ENCODE assay signal across 21 mouse cellular contexts in genomic region chr8:107886516-107887253, GRCm38 (mm10). TPM values are rescaled to one million over a fixed set of nuclear protein-coding genes. Genes with fewer than 3 reads are reported as not detected.
DNase-seq lines count a peak whose midpoint lies in the region; ATAC-seq and TF ChIP-seq lines count a peak whose summit lies in the region.
"Had no signal": no experiment of that assay in that cellular context is flagged by ENCODE, and none has a peak within 500 bp of the region (broad histone marks: within the 10 kb centered on the region; RNA-seq: fewer than 3 reads in every experiment).

No protein-coding gene starts in this region.

- 0 out of 2 replicates have a peak overlapping the region, but pooled peaks have one; percentile 13 for H3K27ac ChIP-seq in hindbrain, embryonic 12.5 days
- H3K27ac ChIP-seq in hindbrain, embryonic 11.5 days (ENCODE audit: low read depth, low read length) = no peak overlapping the region
- H3K27ac ChIP-seq in midbrain, embryonic 11.5 days (ENCODE audit: low read depth, low read length) = no peak overlapping the region
- no peak overlapping the region for H3K27ac ChIP-seq in midbrain, postnatal 0 days (ENCODE audit: low read depth, low read length)
- H3K27ac ChIP-seq in embryonic facial prominence, embryonic 12.5 days = peak overlapping the region; percentile 77
- peak overlapping the region; percentile 27 for H3K27ac ChIP-seq in limb, embryonic 14.5 days (replicated peaks; ENCODE audit: low read depth, low read length)
- H3K27ac ChIP-seq: layer of hippocampus, adult 2 months; left cerebral cortex, adult 2 months had no signal

- WGBS in hindbrain, embryonic 12.5 days = 82% methylated on average over 19 of the region's 19 CpGs
- 84% methylated on average over 19 of the region's 19 CpGs for WGBS in hindbrain, embryonic 11.5 days
- 86% methylated on average over 19 of the region's 19 CpGs for WGBS in midbrain, embryonic 11.5 days
- WGBS in midbrain, postnatal 0 days = 84% methylated on average over 19 of the region's 19 CpGs
- WGBS in embryonic facial prominence, embryonic 12.5 days = 60% methylated on average over 19 of the region's 19 CpGs
- WGBS in limb, embryonic 14.5 days = 48% methylated on average over 19 of the region's 19 CpGs

- no peak for TF ChIP-seq POLR2A in limb, embryonic 14.5 days (IDR thresholded peaks at IDR 0.05; ENCODE audit: borderline replicate concordance, extremely low read depth, insufficient read depth, insufficient read length)

- no peak overlapping the region for H3K4me2 ChIP-seq in hindbrain, embryonic 12.5 days (replicated peaks)
- no peak overlapping the region for H3K4me2 ChIP-seq in hindbrain, embryonic 11.5 days (replicated peaks; ENCODE audit: low read depth, low read length)
- H3K4me2 ChIP-seq in midbrain, embryonic 11.5 days = no peak overlapping the region
- H3K4me2 ChIP-seq in midbrain, postnatal 0 days (ENCODE audit: low read depth, low read length, poor library complexity, severe bottlenecking) = no peak overlapping the region
- peak overlapping the region; percentile 32 for H3K4me2 ChIP-seq in embryonic facial prominence, embryonic 12.5 days (replicated peaks)
- H3K4me2 ChIP-seq in limb, embryonic 14.5 days (replicated peaks; ENCODE audit: low read depth, low read length, severe bottlenecking) = peak overlapping the region; percentile 39
- H3K4me2 ChIP-seq: midbrain, embryonic 12.5 days had no signal

- H3K9me3 ChIP-seq in hindbrain, embryonic 12.5 days (replicated peaks) = no peaks in the 10 kb centered on the region
- no peaks in the 10 kb centered on the region for H3K9me3 ChIP-seq in hindbrain, embryonic 11.5 days (ENCODE audit: control insufficient read depth, low read length)
- H3K9me3 ChIP-seq in midbrain, embryonic 11.5 days (ENCODE audit: control insufficient read depth, low read length) = peaks cover 2% of the 10 kb centered on the region; the same call in 1 of the 2 replicates
- no peaks in the 10 kb centered on the region for H3K9me3 ChIP-seq in midbrain, postnatal 0 days (ENCODE audit: low read length)
- H3K9me3 ChIP-seq in embryonic facial prominence, embryonic 12.5 days = no peaks in the 10 kb centered on the region
- no peaks in the 10 kb centered on the region for H3K9me3 ChIP-seq in limb, embryonic 14.5 days (ENCODE audit: control insufficient read depth, low read length)
- H3K9me3 ChIP-seq: heart, embryonic 10.5 days; midbrain, embryonic 12.5 days had no signal

- TF ChIP-seq CTCF in midbrain, postnatal 0 days (IDR thresholded peaks at IDR 0.05) = no peak

- no peaks in the 10 kb centered on the region for H3K27me3 ChIP-seq in hindbrain, embryonic 12.5 days
- no peaks in the 10 kb centered on the region for H3K27me3 ChIP-seq in hindbrain, embryonic 11.5 days (ENCODE audit: control insufficient read depth, insufficient read depth, low read length)
- H3K27me3 ChIP-seq in midbrain, embryonic 11.5 days (ENCODE audit: control insufficient read depth, insufficient read depth, low read length) = no peaks in the 10 kb centered on the region
- no peaks in the 10 kb centered on the region for H3K27me3 ChIP-seq in midbrain, postnatal 0 days (ENCODE audit: insufficient read depth, low read length)
- H3K27me3 ChIP-seq in embryonic facial prominence, embryonic 12.5 days = no peaks in the 10 kb centered on the region
- H3K27me3 ChIP-seq in limb, embryonic 14.5 days (ENCODE audit: control insufficient read depth, insufficient read depth, low read length) = no peaks in the 10 kb centered on the region

- no peak overlapping the region for H3K9ac ChIP-seq in hindbrain, embryonic 12.5 days
- H3K9ac ChIP-seq in hindbrain, embryonic 11.5 days (ENCODE audit: low read depth, low read length) = no peak overlapping the region
- no peak overlapping the region for H3K9ac ChIP-seq in midbrain, embryonic 11.5 days (ENCODE audit: low read length)
- H3K9ac ChIP-seq in midbrain, postnatal 0 days (replicated peaks; ENCODE audit: low read length, poor library complexity, severe bottlenecking) = no peak overlapping the region
- H3K9ac ChIP-seq in embryonic facial prominence, embryonic 12.5 days = no peak overlapping the region
- no peak overlapping the region for H3K9ac ChIP-seq in limb, embryonic 14.5 days (ENCODE audit: low read depth, low read length, severe bottlenecking)
- H3K9ac ChIP-seq: midbrain, embryonic 12.5 days had no signal

- DNase-seq in hindbrain, embryonic 11.5 days (ENCODE audit: low spot score) = no peak
- peak; percentile 66 for DNase-seq in midbrain, embryonic 11.5 days (ENCODE audit: low spot score, missing footprints)
- DNase-seq in midbrain, postnatal 0 days (ENCODE audit: low spot score) = no peak
- DNase-seq in limb, embryonic 14.5 days (ENCODE audit: low spot score) = peak; percentile 31
- DNase-seq in gastrocnemius, postnatal 25 days = no peak
- DNase-seq in adrenal gland, postnatal 10 days = no peak
- DNase-seq: cerebellum, adult 9-11 months; gastrocnemius, postnatal 10 days; heart, postnatal 36 days; liver; lung, adult 2 months; right cerebral cortex, postnatal 4 days; thymus, postnatal 36 days had no signal

- H3K4me3 ChIP-seq in hindbrain, embryonic 12.5 days = no peak overlapping the region
- no peak overlapping the region for H3K4me3 ChIP-seq in hindbrain, embryonic 11.5 days (ENCODE audit: low read depth, low read length)
- no peak overlapping the region for H3K4me3 ChIP-seq in midbrain, embryonic 11.5 days (ENCODE audit: low read depth, low read length)
- H3K4me3 ChIP-seq in midbrain, postnatal 0 days (ENCODE audit: low read depth, low read length) = no peak overlapping the region
- no peak overlapping the region for H3K4me3 ChIP-seq in embryonic facial prominence, embryonic 12.5 days
- H3K4me3 ChIP-seq in limb, embryonic 14.5 days (replicated peaks; ENCODE audit: low read length) = no peak overlapping the region
- H3K4me3 ChIP-seq: heart, embryonic 10.5 days; layer of hippocampus, adult 2 months; left cerebral cortex, adult 2 months; midbrain, embryonic 12.5 days; myocyte had no signal

- H3K36me3 ChIP-seq in hindbrain, embryonic 12.5 days = no peaks in the 10 kb centered on the region
- no peaks in the 10 kb centered on the region for H3K36me3 ChIP-seq in hindbrain, embryonic 11.5 days (ENCODE audit: control insufficient read depth, insufficient read depth, low read length)
- H3K36me3 ChIP-seq in midbrain, embryonic 11.5 days (ENCODE audit: control insufficient read depth, insufficient read depth, low read length) = no peaks in the 10 kb centered on the region
- H3K36me3 ChIP-seq in midbrain, postnatal 0 days (ENCODE audit: insufficient read depth, low read length) = no peaks in the 10 kb centered on the region
- no peaks in the 10 kb centered on the region for H3K36me3 ChIP-seq in embryonic facial prominence, embryonic 12.5 days
- no peaks in the 10 kb centered on the region for H3K36me3 ChIP-seq in limb, embryonic 14.5 days (ENCODE audit: control insufficient read depth, insufficient read depth, low read length)
- H3K36me3 ChIP-seq: G1E; heart, embryonic 10.5 days; midbrain, embryonic 12.5 days had no signal

- peaks cover 6% of the 10 kb centered on the region; the same call in 1 of the 2 replicates for H3K4me1 ChIP-seq in hindbrain, embryonic 12.5 days
- H3K4me1 ChIP-seq in hindbrain, embryonic 11.5 days (replicated peaks; ENCODE audit: control insufficient read depth, insufficient read depth, low read length) = 0 out of 2 replicates have a peak, but pooled peaks cover 3% of the 10 kb centered on the region
- peaks cover 10% of the 10 kb centered on the region; the same call in 1 of the 2 replicates for H3K4me1 ChIP-seq in midbrain, embryonic 11.5 days (ENCODE audit: control insufficient read depth, insufficient read depth, low read length)
- H3K4me1 ChIP-seq in midbrain, postnatal 0 days (ENCODE audit: insufficient read depth, low read length) = no peaks in the 10 kb centered on the region
- H3K4me1 ChIP-seq in embryonic facial prominence, embryonic 12.5 days = peaks cover 29% of the 10 kb centered on the region
- peaks cover 22% of the 10 kb centered on the region for H3K4me1 ChIP-seq in limb, embryonic 14.5 days (ENCODE audit: control insufficient read depth, insufficient read depth, low read length)

- ATAC-seq in hindbrain, embryonic 12.5 days (ENCODE audit: low FRiP score) = no peak
- ATAC-seq in hindbrain, embryonic 11.5 days (ENCODE audit: low FRiP score) = no peak
- ATAC-seq in midbrain, embryonic 11.5 days (ENCODE audit: low FRiP score) = no peak
- ATAC-seq in midbrain, postnatal 0 days (ENCODE audit: low FRiP score) = no peak
- ATAC-seq in embryonic facial prominence, embryonic 12.5 days (ENCODE audit: insufficient number of reproducible peaks, insufficient read depth, low FRiP score, low TSS enrichment) = no peak
- ATAC-seq in limb, embryonic 14.5 days (ENCODE audit: low FRiP score, low read depth) = no peak

RNA-seq across cellular contexts. Expression of gene Zfhx3, which starts 55.8 kb away (rescaled TPM):
- 56.8 and 64.7 TPM in 2 replicates for polyA plus RNA-seq in hindbrain, embryonic 12.5 days (2016; fragmentation: Nextera tagmentation; extraction: Ambion mirVana)
- 36.4 and 47.1 TPM in 2 replicates for polyA plus RNA-seq in hindbrain, embryonic 11.5 days (2014; fragmentation: Nextera tagmentation; extraction: Ambion mirVana)
- 23.4 and 26.8 TPM in 2 replicates for polyA plus RNA-seq in midbrain, embryonic 11.5 days (2014; fragmentation: Nextera tagmentation; extraction: Ambion mirVana)
- total RNA-seq in midbrain, postnatal 0 days (2014; rRNA removed) = 44.5 and 52.0 TPM in 2 replicates
- polyA plus RNA-seq in midbrain, postnatal 0 days (2015; fragmentation: Nextera tagmentation; extraction: Ambion mirVana) = 25.0 and 33.1 TPM in 2 replicates
- 38.5 and 43.1 TPM in 2 replicates for polyA plus RNA-seq in embryonic facial prominence, embryonic 12.5 days (2016; fragmentation: Nextera tagmentation; extraction: Ambion mirVana)
- 14.4 and 18.5 TPM in 2 replicates for polyA plus RNA-seq in limb, embryonic 14.5 days (2012; rRNA removed)
- polyA plus RNA-seq in limb, embryonic 14.5 days (2014; fragmentation: Nextera tagmentation; extraction: Ambion mirVana) = 26.1 and 35.7 TPM in 2 replicates
- 10 to 100 TPM; 11.9 to 13.3 TPM for total RNA-seq in gastrocnemius, postnatal 25 days (2021)
- total RNA-seq in adrenal gland, postnatal 10 days (2021) = 10 to 100 TPM; 25.8 to 31.5 TPM
- polyA plus RNA-seq: G1E had no signal

Comparison
In these comparisons a context has a peak if more than half of its experiments do, and no peak if none do; other contexts are left out.
1. H3K27ac ChIP-seq: peak in hindbrain, embryonic 12.5 days (single experiment), embryonic facial prominence, embryonic 12.5 days (single experiment) and limb, embryonic 14.5 days (single experiment); none in hindbrain, embryonic 11.5 days (single experiment), midbrain, embryonic 11.5 days (single experiment) and midbrain, postnatal 0 days (single experiment).
2. DNase-seq: peak in midbrain, embryonic 11.5 days (single experiment) and limb, embryonic 14.5 days (single experiment); none in hindbrain, embryonic 11.5 days (single experiment), midbrain, postnatal 0 days (single experiment), gastrocnemius, postnatal 25 days (single experiment) and adrenal gland, postnatal 10 days (single experiment).
3. H3K4me2 ChIP-seq: peak in embryonic facial prominence, embryonic 12.5 days (single experiment) and limb, embryonic 14.5 days (single experiment); none in hindbrain, embryonic 12.5 days (single experiment), hindbrain, embryonic 11.5 days (single experiment), midbrain, embryonic 11.5 days (single experiment) and midbrain, postnatal 0 days (single experiment).